ENCODE assay signal across 26 mouse cellular contexts in genomic region chr17:63988710-63989109, GRCm38 (mm10).
DNase-seq lines count a peak whose midpoint lies in the region; TF ChIP-seq lines count a peak whose summit lies in the region.
"Had no signal": no experiment of that assay in that cellular context is flagged by ENCODE, and none has a peak within 500 bp of the region (broad histone marks: within the 10 kb centered on the region; RNA-seq: fewer than 3 reads in every experiment).

No protein-coding gene starts in this region.

- no peak for TF ChIP-seq POLR2A in MEL (IDR thresholded peaks at IDR 0.05; ENCODE audit: control insufficient read depth in 1 of 2, insufficient read depth in 1 of 2, low read depth in 1 of 2, low read length in 2 of 2, poor library complexity in 1 of 2)

- TF ChIP-seq EP300 in MEL (IDR thresholded peaks at IDR 0.05; ENCODE audit: low read depth in 1 of 2, low read length in 2 of 2), result peak; percentile 37 to 55; a peak in 2 of 4 replicates

- no peak overlapping the region for H3K4me3 ChIP-seq in MEL (ENCODE audit: control insufficient read depth in 1 of 2, insufficient read depth in 1 of 2, low read depth in 2 of 2, low read length in 2 of 2)
- H3K4me3 ChIP-seq: embryonic facial prominence, embryonic 12.5 days; embryonic facial prominence, embryonic 15.5 days; forebrain, embryonic 12.5 days; forebrain, embryonic 15.5 days; gastrocnemius, adult 2 months; heart, adult 2 months; heart, embryonic 10.5 days; heart, embryonic 13.5 days; hindbrain, embryonic 12.5 days; hindbrain, embryonic 15.5 days had no signal

- H3K9ac ChIP-seq in MEL (ENCODE audit: control insufficient read depth, low read depth, low read length, poor library complexity, severe bottlenecking), result no peak overlapping the region
- H3K9ac ChIP-seq: embryonic facial prominence, embryonic 12.5 days; embryonic facial prominence, embryonic 15.5 days; forebrain, embryonic 12.5 days; forebrain, embryonic 15.5 days; heart, embryonic 13.5 days; hindbrain, embryonic 12.5 days; hindbrain, embryonic 15.5 days had no signal

- no peaks in the 10 kb centered on the region for H3K9me3 ChIP-seq in MEL (replicated peaks; ENCODE audit: insufficient read depth, low read length)
- H3K9me3 ChIP-seq: embryonic facial prominence, embryonic 12.5 days; embryonic facial prominence, embryonic 15.5 days; forebrain, embryonic 12.5 days; forebrain, embryonic 15.5 days; heart, embryonic 10.5 days; heart, embryonic 13.5 days; hindbrain, embryonic 12.5 days; hindbrain, embryonic 15.5 days had no signal

- peak; percentile 30 for DNase-seq in 3T3-L1 (ENCODE audit: low read depth, low spot score)
- DNase-seq in 416B (ENCODE audit: low read depth), result peak; percentile 48
- DNase-seq in MEL (ENCODE audit: low read depth, low spot score), result peak; percentile 64
- DNase-seq in gonadal fat pad, adult 2 months (ENCODE audit: low read depth), result peak; percentile 41
- no peak for DNase-seq in layer of hippocampus, adult 11-12 months (ENCODE audit: low spot score)
- DNase-seq in left cerebral cortex, adult 11 months (ENCODE audit: low spot score), result no peak
- DNase-seq in heart, postnatal 4 days, result no peak
- DNase-seq in lung, postnatal 10 days, result no peak
- DNase-seq: adrenal gland, adult 8-10 months; adrenal gland, postnatal 25 days; cerebellum, adult 11-12 months; cerebellum, adult 8-10 months; cerebellum, postnatal 14 days; gastrocnemius, adult 2 months; gastrocnemius, postnatal 14 days; heart, adult 2 months; heart, postnatal 14 days; kidney, adult 2 months had no signal

- no peaks in the 10 kb centered on the region for H3K27me3 ChIP-seq in MEL (ENCODE audit: control insufficient read depth in 1 of 2, insufficient read depth in 2 of 2, low read length in 2 of 2)
- H3K27me3 ChIP-seq: embryonic facial prominence, embryonic 12.5 days; embryonic facial prominence, embryonic 15.5 days; forebrain, embryonic 12.5 days; forebrain, embryonic 15.5 days; heart, embryonic 13.5 days; hindbrain, embryonic 12.5 days; hindbrain, embryonic 15.5 days had no signal

- H3K36me3 ChIP-seq in MEL (ENCODE audit: control insufficient read depth in 1 of 2, insufficient read depth in 2 of 2, low read length in 2 of 2), result peaks cover 0 to 9% of the 10 kb centered on the region in 2 experiments; a peak in 2 of 4 replicates
- H3K36me3 ChIP-seq: embryonic facial prominence, embryonic 12.5 days; embryonic facial prominence, embryonic 15.5 days; forebrain, embryonic 12.5 days; forebrain, embryonic 15.5 days; hindbrain, embryonic 12.5 days had no signal

- no peaks in the 10 kb centered on the region for H3K79me2 ChIP-seq in MEL (ENCODE audit: control insufficient read depth, insufficient read depth, low read length, poor library complexity)

- TF ChIP-seq RAD21 in MEL (IDR thresholded peaks at IDR 0.05; ENCODE audit: low read depth, low read length), result no peak

- H3K4me1 ChIP-seq in MEL (ENCODE audit: control insufficient read depth in 1 of 2, insufficient read depth in 2 of 2, low read length in 2 of 2), result peaks cover 2 to 4% of the 10 kb centered on the region in 2 experiments; a peak in 3 of 4 replicates
- H3K4me1 ChIP-seq: embryonic facial prominence, embryonic 12.5 days; embryonic facial prominence, embryonic 15.5 days; forebrain, embryonic 12.5 days; forebrain, embryonic 15.5 days; heart, embryonic 10.5 days; hindbrain, embryonic 12.5 days; hindbrain, embryonic 15.5 days had no signal

- H3K27ac ChIP-seq in MEL (ENCODE audit: control insufficient read depth, low read depth, low read length), result no peak overlapping the region
- H3K27ac ChIP-seq: embryonic facial prominence, embryonic 12.5 days; embryonic facial prominence, embryonic 15.5 days; forebrain, embryonic 12.5 days; forebrain, embryonic 15.5 days; gastrocnemius, adult 2 months; heart, adult 2 months; heart, embryonic 10.5 days; heart, embryonic 13.5 days; hindbrain, embryonic 12.5 days; hindbrain, embryonic 15.5 days had no signal

- TF ChIP-seq CTCF in MEL (IDR thresholded peaks at IDR 0.05 in 2 of 3, conservative IDR thresholded peaks at IDR 0.05 in 1 of 3; ENCODE audit: control insufficient read depth in 1 of 3, insufficient read depth in 1 of 3, low read depth in 2 of 3, low read length in 3 of 3, poor library complexity in 1 of 3, severe bottlenecking in 1 of 3), result no peak

TF ChIP-seq in MEL, 35 proteins besides CTCF, POLR2A, EP300 and RAD21:
- TF ChIP-seq ZMIZ1 (IDR thresholded peaks at IDR 0.05; ENCODE audit: low read depth, low read length) (no peak), ZC3H11A (IDR thresholded peaks at IDR 0.05; ENCODE audit: low read depth, low read length) (no peak), MYC (IDR thresholded peaks at IDR 0.05; ENCODE audit: low read depth, low read length) (no peak), ELF1 (IDR thresholded peaks at IDR 0.05; ENCODE audit: low read depth, low read length) (no peak), USF2 (IDR thresholded peaks at IDR 0.05; ENCODE audit: borderline replicate concordance in 1 of 2, insufficient read depth in 1 of 2, low read depth in 1 of 2, low read length in 2 of 2) (no peak), MAZ (IDR thresholded peaks at IDR 0.05; ENCODE audit: low read depth, low read length) (no peak), TBP (IDR thresholded peaks at IDR 0.05; ENCODE audit: low read depth, low read length) (no peak), BHLHE40 (IDR thresholded peaks at IDR 0.05; ENCODE audit: borderline replicate concordance, low read depth, low read length) (no peak), POLR2AphosphoS2 (IDR thresholded peaks at IDR 0.05; ENCODE audit: low read length) (no peak), ETS1 (IDR thresholded peaks at IDR 0.05; ENCODE audit: low read depth, low read length) (0 out of 2 replicates have a peak, but pooled peaks have one; percentile 24), POLR2AphosphoS5 (IDR thresholded peaks at IDR 0.05; ENCODE audit: borderline replicate concordance, low read depth, low read length) (no peak), TAL1 (IDR thresholded peaks at IDR 0.05; ENCODE audit: low read length) (no peak), MXI1 (IDR thresholded peaks at IDR 0.05; ENCODE audit: low read depth, low read length) (no peak; the same call in 1 of the 2 replicates), MYB (IDR thresholded peaks at IDR 0.05; ENCODE audit: low read depth, low read length) (no peak), UBTF (IDR thresholded peaks at IDR 0.05; ENCODE audit: borderline replicate concordance, insufficient read depth, low read depth, low read length) (no peak), RCOR1 (IDR thresholded peaks at IDR 0.05; ENCODE audit: low read depth, low read length) (peak; percentile 91), TCF12 (IDR thresholded peaks at IDR 0.05; ENCODE audit: low read depth, low read length) (0 out of 2 replicates have a peak, but pooled peaks have one; percentile 35), USF1 (IDR thresholded peaks at IDR 0.05; ENCODE audit: low read depth, low read length) (no peak), SMC3 (IDR thresholded peaks at IDR 0.05; ENCODE audit: low read depth, low read length) (no peak), JUND (IDR thresholded peaks at IDR 0.05; ENCODE audit: low read depth, low read length) (0 out of 2 replicates have a peak, but pooled peaks have one; percentile 33), NRF1 (IDR thresholded peaks at IDR 0.05; ENCODE audit: insufficient read depth, low read depth, low read length, poor library complexity, severe bottlenecking) (no peak), ZKSCAN1 (IDR thresholded peaks at IDR 0.05; ENCODE audit: low read depth, low read length) (no peak)

Comparison
In these comparisons a context has a peak if more than half of its experiments do, and no peak if none do; other contexts are left out.
1. DNase-seq: peak in 3T3-L1 (single experiment), 416B (single experiment), MEL (single experiment) and gonadal fat pad, adult 2 months (single experiment); none in layer of hippocampus, adult 11-12 months (single experiment), left cerebral cortex, adult 11 months (single experiment), heart, postnatal 4 days (single experiment) and lung, postnatal 10 days (single experiment).